Mouse (Mus musculus): ENCODE measurements around the gene Arpc5.
A peak's percentile ranks its signal among the peaks of the same experiment; 100 is the strongest.

Gene Arpc5

DNA sequence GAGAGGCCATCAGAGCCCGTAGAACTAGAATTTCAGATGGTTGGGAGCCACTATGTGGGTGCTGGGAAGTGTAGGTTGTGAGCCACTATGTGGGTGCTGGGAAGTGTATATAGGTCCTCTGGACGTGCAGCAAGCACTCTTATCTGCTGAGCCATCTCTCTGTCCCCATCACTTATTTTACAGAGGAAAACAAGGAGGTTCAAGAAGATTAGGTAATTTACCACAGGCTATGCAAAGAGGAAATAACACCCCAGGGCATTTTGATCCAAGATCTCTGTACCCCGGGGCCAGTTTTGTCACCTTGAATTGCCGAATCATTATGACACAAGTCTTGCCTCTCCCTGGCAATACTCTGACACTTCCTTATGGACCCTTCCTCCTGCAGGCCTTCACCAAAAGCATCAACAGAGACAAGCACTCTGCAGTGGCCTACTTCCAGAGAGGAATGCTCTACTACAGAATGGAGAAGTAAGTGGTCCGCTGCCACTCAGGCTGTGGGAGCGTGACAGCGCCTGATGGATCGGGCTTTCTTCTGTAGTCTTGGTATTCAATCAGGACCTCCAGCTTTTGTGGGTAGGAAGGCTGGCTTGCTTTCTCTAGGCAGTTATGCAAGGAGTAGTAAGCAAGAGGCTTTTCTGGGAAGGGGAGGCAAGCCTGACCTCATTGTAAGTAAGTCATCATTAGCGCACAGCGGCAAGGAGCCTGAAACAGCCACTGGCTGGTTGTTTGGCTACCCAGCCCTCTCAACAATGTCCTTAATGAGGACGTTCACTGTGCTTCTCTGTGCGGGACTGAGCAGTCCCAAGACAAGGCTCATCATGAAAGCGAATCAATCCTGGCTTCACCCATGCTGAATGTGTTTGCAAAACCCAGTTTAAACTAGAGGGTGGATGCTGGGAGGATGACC, 44.4 kb downstream of the Arpc5 start:
- peak; percentile 68 for DNase-seq (ENCODE audit: low spot score)

GRCm38 (mm10) chr1:152815265-152815701, 48.9 kb downstream of the Arpc5 start:
- DNase-seq (ENCODE audit: low spot score): peak; percentile 76

GRCm38 (mm10) chr1:152817027-152817769, 50.9 kb downstream of the Arpc5 start:
- DNase-seq (ENCODE audit: low spot score): peak; percentile 58

- DNase-seq (ENCODE audit: low spot score): no peak
These were observed 51.5 kb downstream of the Arpc5 start for GRCm38 (mm10) chr1:152817794-152818193.

DNA sequence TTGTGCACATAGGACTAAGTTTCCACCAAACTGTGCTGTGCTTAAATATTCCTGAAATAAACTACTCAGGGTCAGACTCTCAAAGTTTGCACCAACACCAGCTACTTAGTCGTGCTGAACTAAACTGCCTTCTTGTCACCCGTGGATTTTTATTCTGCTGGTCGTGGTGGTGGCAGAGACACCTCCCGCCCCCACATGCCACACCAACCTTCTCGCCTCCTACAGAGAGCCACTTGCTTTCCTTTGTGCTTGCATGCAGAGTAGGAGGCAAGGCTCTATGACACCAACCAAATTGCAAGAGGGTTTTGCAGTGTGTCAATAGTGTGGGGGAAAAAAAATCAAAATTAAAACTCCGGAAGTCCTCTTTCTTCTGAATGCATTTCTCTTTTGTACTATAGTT, 53.2 kb downstream of the Arpc5 start:
- no peak for DNase-seq (ENCODE audit: low spot score)

DNA sequence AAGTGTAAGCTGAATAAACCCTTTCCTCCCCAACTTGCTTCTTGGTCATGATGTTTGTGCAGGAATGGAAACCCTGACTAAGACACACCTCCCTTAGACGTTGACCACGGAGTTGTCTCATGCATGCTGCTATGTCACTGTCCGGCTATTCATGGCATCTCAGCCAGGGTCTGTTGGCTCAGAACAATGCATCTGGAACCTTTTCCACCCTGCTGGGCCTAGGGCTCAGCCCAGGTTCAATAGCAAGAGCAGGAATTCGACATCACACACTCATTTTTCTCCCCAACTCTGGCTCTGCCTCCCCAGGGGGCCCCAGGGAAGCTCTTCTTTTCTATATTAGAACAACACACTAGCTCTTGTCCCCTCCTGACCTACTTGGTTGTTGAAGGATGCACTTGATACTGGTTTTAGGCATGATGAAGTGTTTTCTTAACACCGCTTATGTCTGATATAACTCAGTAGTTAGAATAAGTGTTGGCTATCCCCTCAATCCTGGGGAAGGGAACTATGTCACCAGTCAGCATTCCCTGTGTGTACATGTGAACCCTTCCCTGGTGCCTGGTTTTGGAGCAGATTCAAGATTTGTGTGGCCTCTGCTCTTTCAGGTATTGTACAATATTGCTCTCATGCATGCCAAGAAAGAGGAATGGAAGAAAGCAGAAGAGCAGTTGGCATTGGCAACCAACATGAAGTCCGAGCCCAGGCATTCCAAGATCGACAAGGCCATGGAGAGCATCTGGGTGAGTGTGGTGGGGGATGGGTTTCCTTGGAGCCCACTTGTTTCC, 54.8 kb downstream of the Arpc5 start:
- DNase-seq (ENCODE audit: low spot score): no peak

DNA sequence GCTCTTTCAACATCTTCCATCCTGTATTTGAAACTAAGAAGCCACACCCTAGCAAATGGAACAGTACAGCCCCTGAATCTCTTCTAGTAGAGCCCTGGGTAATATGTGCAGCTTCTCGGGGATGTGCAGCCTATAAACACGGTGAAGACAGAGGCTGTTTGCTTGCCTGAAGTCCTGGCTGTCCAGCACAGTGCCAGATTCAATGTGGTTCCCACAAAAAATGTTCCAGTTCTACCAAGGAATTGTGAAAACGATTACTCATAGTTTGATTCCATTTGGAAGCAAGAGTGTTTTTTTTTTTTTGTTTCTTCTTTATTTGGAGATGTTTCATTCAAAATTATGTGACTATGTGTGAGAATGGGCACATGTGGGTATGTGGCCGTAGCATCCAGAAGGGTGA, 55.4 kb downstream of the Arpc5 start:
- DNase-seq (ENCODE audit: low spot score): no peak

- no peak for DNase-seq (ENCODE audit: low spot score)
These were observed 57.9 kb downstream of the Arpc5 start for GRCm38 (mm10) chr1:152824206-152824605.

Measured in retina, embryonic 14.5 days (tissue).